Mouse (Mus musculus): ENCODE data around the gene Prkn.

- TF ChIP-seq CTCF (IDR thresholded peaks at IDR 0.05; ENCODE audit: borderline replicate concordance, insufficient read depth, low read depth, low read length) (no peak), POLR2A (IDR thresholded peaks at IDR 0.05; ENCODE audit: borderline replicate concordance, insufficient read depth, low read length) (peak; percentile 70; the same call in 1 of the 2 replicates)
Measured at GRCm38 (mm10) chr17:10840148-10840707, at the start of gene Prkn, which contains the start of gene Pacrg.

Measured in cerebellum, adult 2 months (tissue).